Mouse (Mus musculus) retina, postnatal 7 days (tissue): ENCODE data around the gene Palld.

ENCODE experiments used
- DNase-seq: peaks from one replicate; pipeline ENCODE4 v3.0.0-alpha.2; 2012; ENCODE audit warnings: low read depth, low spot score

The Palld gene

GRCm38 (mm10) chr8:61464393-61464792 lies 438.1 kb downstream of the Palld start:
- no peak for DNase-seq

DNA sequence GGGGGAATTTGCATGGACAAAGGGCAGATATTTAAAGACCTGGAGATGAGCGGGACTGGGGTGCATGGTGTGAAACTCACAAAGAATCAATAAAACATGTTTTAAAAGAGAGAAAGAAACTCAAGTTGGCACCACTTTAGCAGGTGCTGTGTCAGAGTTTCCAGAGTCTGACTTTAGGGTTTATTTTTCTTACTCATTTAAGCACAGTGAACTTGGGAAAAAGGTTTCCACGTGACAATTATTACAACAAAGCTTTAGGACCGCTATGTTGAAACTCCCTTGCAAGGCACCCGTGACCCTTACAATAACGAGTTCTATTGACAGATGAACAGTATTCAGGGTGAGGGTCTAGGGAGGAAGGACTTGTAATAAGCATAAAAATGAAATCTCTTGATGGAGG lies 440.3 kb downstream of the Palld start:
- DNase-seq: no peak
